Mouse (Mus musculus): ENCODE measurements around the gene Sult2b1.
A peak's percentile ranks its signal among the peaks of the same experiment; 100 is the strongest.

Sult2b1 gene

DNA sequence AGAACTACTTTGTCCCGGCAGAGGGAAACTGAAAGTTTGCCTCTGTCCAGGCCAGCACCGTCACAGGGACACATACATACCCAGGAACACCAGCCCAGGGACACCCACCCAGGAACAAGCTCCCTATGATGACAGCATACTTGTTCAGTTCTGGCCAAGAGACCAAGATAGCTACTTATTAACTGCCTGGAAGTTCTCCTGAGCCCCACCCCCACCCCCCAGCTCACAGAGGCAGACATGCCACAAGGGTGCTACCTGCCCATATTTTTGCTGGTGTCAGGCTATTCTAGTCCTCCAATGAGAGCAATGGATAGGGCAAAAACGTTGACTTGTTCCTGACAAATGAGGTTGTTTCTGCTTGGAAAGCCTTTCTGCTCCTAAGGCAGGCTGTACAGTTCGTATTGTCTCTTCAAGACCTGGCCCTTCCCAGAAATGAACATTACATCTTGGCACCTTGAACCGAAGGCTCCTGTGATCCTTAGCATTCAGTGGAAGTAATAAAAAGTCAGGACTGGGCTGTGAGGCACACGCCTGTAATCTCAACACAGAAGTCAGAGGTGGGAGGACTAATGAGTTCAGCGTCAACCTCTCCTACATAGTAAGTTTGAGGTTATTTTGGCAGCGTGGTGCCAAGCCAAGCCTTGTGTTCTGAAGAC lies 13.9 kb downstream of the Sult2b1 start:
- no peak for DNase-seq

- no peak for DNase-seq
These were observed 17.0 kb downstream of the Sult2b1 start for GRCm38 (mm10) chr7:45767500-45767899.

DNA sequence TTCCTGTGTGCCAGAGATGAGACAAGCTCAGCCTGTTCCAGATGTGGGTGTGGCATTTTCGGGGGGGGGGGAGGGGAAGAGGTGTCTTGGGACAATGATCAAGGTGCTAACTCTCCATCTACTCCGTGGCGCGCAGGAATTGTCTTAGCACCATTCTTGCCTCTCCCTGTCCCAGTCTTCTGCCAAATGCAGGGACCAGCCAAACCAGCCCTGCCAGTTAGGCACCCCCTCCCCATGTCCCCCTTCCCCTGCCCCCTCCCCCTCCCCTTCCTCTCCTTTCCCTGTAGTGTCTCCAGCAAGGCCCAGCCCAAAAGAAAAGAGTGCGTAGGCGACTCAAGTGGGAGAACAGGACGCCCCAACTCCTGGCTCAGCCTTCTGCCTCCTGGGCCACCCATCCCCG lies 17.7 kb downstream of the Sult2b1 start:
- no peak for DNase-seq

DNA sequence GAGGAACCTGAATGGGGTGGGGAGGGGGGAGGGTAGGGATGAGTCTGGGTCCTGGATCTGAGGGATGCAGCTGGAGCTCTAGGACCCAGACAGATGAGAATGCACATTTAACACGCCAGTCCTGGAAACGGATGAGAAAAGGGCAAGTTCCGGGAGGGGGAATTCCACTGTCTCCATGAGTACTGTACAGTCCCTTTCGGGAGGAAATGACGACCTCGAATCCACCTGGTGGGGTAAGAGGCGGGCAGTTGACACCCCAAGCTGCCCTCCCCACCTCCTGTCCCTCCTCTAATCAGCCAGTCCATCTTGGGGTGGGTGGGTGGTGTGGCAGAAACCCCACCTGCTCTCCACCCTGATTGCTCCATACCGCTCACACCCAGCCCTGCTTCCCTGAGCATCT lies 18.5 kb downstream of the Sult2b1 start:
- DNase-seq: no peak

GRCm38 (mm10) chr7:45760151-45760550 lies 24.3 kb downstream of the Sult2b1 start:
- DNase-seq: no peak

- DNase-seq: no peak
These were observed 25.1 kb downstream of the Sult2b1 start for GRCm38 (mm10) chr7:45759400-45759799.

- no peak for DNase-seq
These were observed 28.8 kb downstream of the Sult2b1 start for GRCm38 (mm10) chr7:45755703-45756102.

DNA sequence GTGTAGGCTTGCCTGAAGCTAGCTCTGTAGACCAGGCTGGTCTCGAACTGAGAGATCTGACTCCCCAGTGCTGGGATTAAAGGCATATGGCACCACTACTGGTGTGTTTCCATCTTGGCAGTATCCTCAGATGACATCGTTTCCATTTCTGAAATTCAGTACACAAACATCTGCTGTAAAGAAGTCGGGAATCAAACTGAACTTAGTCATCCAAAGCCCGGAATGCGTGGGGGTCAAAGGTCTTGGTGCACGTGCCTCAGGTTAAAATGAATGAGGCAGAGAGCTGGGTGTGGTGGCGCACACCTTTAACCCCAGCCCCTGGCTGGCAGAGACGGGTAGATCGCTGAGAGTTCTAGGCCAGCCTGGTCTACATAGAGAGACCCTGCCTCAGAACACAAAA lies 34.3 kb downstream of the Sult2b1 start:
- DNase-seq: no peak

GRCm38 (mm10) chr7:45749401-45749800 lies 35.1 kb downstream of the Sult2b1 start:
- DNase-seq: no peak

DNA sequence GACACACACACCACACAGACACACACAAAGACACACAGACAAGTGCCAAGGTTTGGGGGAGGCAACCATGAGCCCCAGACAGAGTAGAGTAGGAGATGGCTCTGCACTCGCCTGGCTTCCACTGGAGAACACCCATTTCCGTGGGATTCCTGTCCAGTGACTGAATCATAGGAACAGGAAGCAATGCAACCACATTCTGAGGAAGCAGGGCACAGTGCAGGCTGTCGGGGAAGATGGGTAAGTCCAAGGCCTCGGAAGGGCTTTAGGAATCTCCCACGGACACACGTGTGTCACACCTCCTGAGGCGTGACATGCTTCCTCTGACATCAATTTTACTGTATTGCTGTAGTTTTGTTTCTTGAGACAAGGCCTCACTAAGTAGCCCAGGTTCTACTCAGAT lies 36.4 kb downstream of the Sult2b1 start:
- DNase-seq: no peak

GRCm38 (mm10) chr7:45747450-45747849 lies 37.0 kb downstream of the Sult2b1 start:
- no peak for DNase-seq

- DNase-seq: no peak
These were observed 38.0 kb downstream of the Sult2b1 start for GRCm38 (mm10) chr7:45746518-45746917.

GRCm38 (mm10) chr7:45744387-45744786 lies 40.1 kb downstream of the Sult2b1 start:
- peak; percentile 70 to 82 for DNase-seq

DNA sequence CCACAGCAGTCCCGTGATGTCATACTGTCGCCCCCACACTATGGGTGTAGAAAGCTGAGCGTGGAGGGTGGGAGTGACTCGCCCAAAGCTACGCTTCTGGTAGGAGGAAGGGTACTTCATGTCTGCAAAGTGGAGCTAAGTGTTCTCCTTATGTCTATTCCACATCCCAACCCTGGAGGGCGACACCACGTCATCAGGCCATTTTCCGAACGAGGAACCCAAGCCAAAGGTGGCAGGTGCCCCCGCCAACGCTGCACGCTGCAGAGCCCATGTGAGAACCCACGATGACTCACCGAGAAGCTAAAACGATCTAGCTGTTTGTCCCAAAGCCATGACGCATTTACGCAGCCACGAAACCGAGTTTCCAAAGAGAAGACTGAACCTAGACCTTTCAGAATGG lies 42.1 kb downstream of the Sult2b1 start:
- peak; percentile 41 to 51 for DNase-seq

DNA sequence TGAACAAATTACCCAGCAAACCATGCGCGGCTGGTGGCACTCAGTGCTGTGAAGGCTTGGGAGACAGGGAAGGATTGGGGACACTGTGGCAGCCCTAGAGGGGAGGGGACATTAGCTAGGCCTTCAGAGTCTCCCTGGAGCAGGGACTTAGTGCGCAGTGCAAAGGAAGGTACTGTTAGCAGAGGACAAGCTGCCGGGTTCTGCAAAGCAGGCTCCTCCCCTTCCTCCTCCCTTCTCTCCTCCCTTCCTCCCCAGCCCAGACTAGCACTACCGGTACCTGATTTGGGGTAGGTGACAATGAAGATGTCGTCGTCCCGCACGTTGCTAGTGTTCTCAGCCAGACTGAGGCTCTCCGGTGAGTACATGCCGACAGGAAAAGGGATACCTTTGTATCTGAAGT lies 42.7 kb downstream of the Sult2b1 start:
- no peak for DNase-seq

GRCm38 (mm10) chr7:45741308-45741707 lies 43.2 kb downstream of the Sult2b1 start:
- no peak for DNase-seq

GRCm38 (mm10) chr7:45739820-45740219 lies 44.6 kb downstream of the Sult2b1 start:
- no peak for DNase-seq

DNA sequence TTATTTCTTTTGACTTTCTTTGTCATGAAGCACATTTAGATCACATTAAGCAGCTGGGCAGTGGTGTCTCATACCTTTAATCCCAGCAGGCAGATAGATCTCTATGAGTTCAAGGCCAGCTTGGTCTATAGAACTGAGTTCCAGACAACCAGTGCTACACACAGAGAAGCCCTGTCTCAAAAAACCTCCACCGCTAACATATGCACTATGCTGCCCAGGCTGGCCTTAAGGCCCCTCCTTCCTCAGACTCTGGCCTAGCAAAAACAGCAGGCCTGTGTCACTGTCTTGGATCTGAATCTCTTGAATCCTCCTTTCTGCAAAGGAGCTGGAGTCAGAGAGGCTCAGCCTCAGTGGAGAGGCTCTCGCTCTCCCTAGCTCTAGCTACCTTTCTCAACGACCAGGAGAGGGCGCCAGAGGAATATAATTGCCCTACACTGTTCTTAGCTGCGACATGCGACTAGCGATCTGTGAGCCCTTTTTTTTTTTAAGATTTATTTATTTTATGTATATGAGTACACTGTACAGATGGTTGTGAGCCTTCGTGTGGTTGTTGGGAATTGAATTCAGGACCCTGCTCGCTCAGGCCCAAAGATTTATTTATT lies 45.2 kb downstream of the Sult2b1 start:
- peak; percentile 84 to 91 for DNase-seq

- DNase-seq: no peak
These were observed 51.0 kb downstream of the Sult2b1 start for GRCm38 (mm10) chr7:45733477-45733876.

DNA sequence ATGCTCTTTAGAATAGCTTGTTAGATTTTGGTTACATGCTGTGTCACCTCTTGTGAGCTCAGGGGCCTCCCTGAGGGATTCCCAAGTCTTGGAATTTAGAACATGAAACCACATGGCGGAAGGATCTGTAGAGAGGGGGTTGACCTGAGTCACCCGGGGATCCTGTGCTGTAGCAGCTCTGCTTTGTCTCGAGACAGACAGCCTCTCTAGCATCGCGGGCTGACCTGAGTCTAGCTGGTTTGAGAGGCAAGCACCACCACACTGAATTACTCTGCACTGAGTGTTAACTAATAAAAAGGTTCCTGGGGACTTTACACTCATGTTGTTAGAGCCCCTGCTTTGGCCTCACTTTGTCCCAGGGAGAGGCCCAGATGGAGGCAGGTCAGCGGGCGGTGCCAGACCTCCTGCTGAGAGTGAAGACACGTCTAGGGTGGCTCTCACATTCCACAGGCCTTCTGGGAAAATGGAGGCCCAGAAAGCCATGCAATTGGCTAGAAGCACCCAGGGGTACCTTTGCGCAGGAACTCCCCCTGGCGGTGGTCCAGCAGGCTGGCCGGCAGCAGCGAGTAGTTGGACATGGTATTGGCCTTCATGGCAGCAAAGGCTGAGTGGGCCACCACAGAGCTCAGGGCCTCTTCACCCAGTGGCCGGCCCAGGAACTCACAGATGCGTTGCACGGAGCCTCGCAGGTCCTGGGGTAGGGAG lies 53.6 kb downstream of the Sult2b1 start:
- DNase-seq: no peak

DNA sequence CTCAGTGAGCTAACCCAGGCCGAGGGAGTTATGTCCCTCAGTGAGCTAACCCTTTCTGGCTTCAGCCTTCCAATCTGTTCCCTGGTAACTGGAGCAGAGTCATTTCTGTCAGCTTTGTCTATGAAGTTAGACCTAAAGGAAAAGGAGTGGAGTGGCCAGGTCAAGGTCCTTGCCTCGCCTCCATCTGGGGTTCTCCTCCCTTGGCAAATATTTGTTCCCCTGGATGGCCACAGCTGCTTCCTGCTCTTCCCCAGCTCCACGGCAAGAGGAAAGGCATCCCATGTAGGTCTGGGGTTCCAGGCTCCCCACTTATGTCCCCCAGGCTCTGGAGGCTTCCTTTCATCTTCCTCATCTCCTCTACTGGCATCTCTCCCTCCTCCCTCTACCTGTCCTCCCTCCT lies 56.8 kb downstream of the Sult2b1 start:
- DNase-seq: no peak

GRCm38 (mm10) chr7:45726419-45726818 lies 58.0 kb downstream of the Sult2b1 start:
- DNase-seq: no peak

GRCm38 (mm10) chr7:45725713-45726112 lies 58.8 kb downstream of the Sult2b1 start, which contains the start of gene Spaca4:
Gene Spaca4, minus strand, starts transcription at chr7:45725813.
- DNase-seq: no peak

DNA sequence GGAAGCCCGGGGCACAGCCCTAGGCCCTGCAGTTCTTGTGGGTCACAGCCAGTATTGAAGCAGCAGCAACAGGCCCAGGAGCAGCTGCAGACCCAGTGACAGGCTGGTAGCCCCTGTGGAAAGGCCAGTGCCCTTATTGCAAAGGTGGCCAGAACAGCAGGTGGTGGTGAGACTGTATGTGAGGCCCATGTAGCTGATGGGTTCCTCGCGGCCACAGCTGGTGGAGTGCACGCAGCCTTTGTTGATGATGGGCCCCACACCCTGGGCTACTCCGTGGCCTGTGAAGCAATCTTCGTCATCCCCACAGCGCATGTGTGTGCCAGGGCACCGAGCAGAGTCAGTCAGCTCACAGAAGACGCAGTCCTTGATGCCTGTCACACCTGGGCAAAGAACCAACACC lies 59.3 kb downstream of the Sult2b1 start:
- no peak for DNase-seq
